ENCODE assay signal across 12 mouse cellular contexts in genomic region chr2:39140586-39141455, GRCm38 (mm10). TPM values are rescaled to one million over a fixed set of nuclear protein-coding genes. Genes with fewer than 3 reads are reported as not detected.
DNase-seq lines count a peak whose midpoint lies in the region; TF ChIP-seq lines count a peak whose summit lies in the region.
"Had no signal": no experiment of that assay in that cellular context is flagged by ENCODE, and none has a peak within 500 bp of the region (broad histone marks: within the 10 kb centered on the region; RNA-seq: fewer than 3 reads in every experiment).

No protein-coding gene starts in this region.

- peaks cover 10% of the 10 kb centered on the region for H3K4me1 ChIP-seq in cerebellum, adult 2 months (ENCODE audit: control insufficient read depth, insufficient read depth, low read length)
- H3K4me1 ChIP-seq in midbrain, embryonic 10.5 days: no peaks in the 10 kb centered on the region
- H3K4me1 ChIP-seq: heart, embryonic 13.5 days; limb, embryonic 12.5 days; neural tube, embryonic 13.5 days had no signal

- peak; percentile 8 to 40 for DNase-seq in lung, adult 18-20 months
- no peak for DNase-seq in lung, postnatal 4 days
- peak; percentile 51 for DNase-seq in adrenal gland, postnatal 10 days
- peak; percentile 39 to 63 for DNase-seq in cerebellum, adult 2 months
- peak; percentile 17 to 23 for DNase-seq in heart, postnatal 10 days
- no peak for DNase-seq in B cell, adult 2 months
- no peak for DNase-seq in embryo, embryonic 11 days
- no peak for DNase-seq in midbrain, embryonic 10.5 days (ENCODE audit: low spot score)
- DNase-seq: kidney, adult 11 months had no signal

- WGBS in cerebellum, adult 2 months: 54% methylated on average over 7 of the region's 7 CpGs
- WGBS in midbrain, embryonic 10.5 days: 91% methylated on average over 7 of the region's 7 CpGs

- TF ChIP-seq CTCF in cerebellum, adult 2 months (IDR thresholded peaks at IDR 0.05; ENCODE audit: borderline replicate concordance, insufficient read depth, low read depth, low read length): no peak

- no peaks in the 10 kb centered on the region for H3K27me3 ChIP-seq in cerebellum, adult 2 months (ENCODE audit: control insufficient read depth, insufficient read depth, low read length)
- no peaks in the 10 kb centered on the region for H3K27me3 ChIP-seq in midbrain, embryonic 10.5 days (ENCODE audit: low read depth, poor library complexity, severe bottlenecking)
- H3K27me3 ChIP-seq: heart, embryonic 13.5 days; limb, embryonic 12.5 days; neural tube, embryonic 13.5 days had no signal

- 0 out of 2 replicates have a peak, but pooled peaks cover 3% of the 10 kb centered on the region for H3K36me3 ChIP-seq in midbrain, embryonic 10.5 days

- no peak for TF ChIP-seq POLR2A in cerebellum, adult 2 months (IDR thresholded peaks at IDR 0.05; ENCODE audit: borderline replicate concordance, insufficient read depth, low read length)

- no peak overlapping the region for H3K4me3 ChIP-seq in cerebellum, adult 2 months (replicated peaks; ENCODE audit: insufficient read depth, low read depth, low read length)
- H3K4me3 ChIP-seq in midbrain, embryonic 10.5 days: no peak overlapping the region
- H3K4me3 ChIP-seq: heart, embryonic 13.5 days; limb, embryonic 12.5 days; neural tube, embryonic 13.5 days had no signal

- no peaks in the 10 kb centered on the region for H3K9me3 ChIP-seq in midbrain, embryonic 10.5 days (replicated peaks)
- H3K9me3 ChIP-seq: heart, embryonic 13.5 days; limb, embryonic 12.5 days; neural tube, embryonic 13.5 days had no signal

- intact Hi-C loops in heart, postnatal 10 days (cut with DNase I): no loop called here

- H3K27ac ChIP-seq in cerebellum, adult 2 months (ENCODE audit: insufficient read depth, low read length): no peak overlapping the region
- H3K27ac ChIP-seq in midbrain, embryonic 10.5 days (replicated peaks): no peak overlapping the region
- H3K27ac ChIP-seq: heart, embryonic 13.5 days; limb, embryonic 12.5 days; neural tube, embryonic 13.5 days had no signal

RNA-seq across cellular contexts. Expression of gene Scai, which starts 49.7 kb away (rescaled TPM):
- total RNA-seq in adrenal gland, postnatal 10 days (2021): 10 to 100 TPM in 1 of 2 experiments, 1 to 10 TPM in 1; 9.5 to 14.4 TPM
- 8.2 and 10.4 TPM in 2 replicates for polyA plus RNA-seq in cerebellum, adult 2 months (2012; rRNA removed)
- 10 to 100 TPM; 11.1 to 11.7 TPM for total RNA-seq in heart, postnatal 10 days (2021)
- polyA plus RNA-seq in midbrain, embryonic 10.5 days (2016; fragmentation: Nextera tagmentation; extraction: Ambion mirVana): 9.3 and 10.5 TPM in 2 replicates

Comparison
In these comparisons a context has a peak if more than half of its experiments do, and no peak if none do; other contexts are left out.
1. DNase-seq: peak in lung, adult 18-20 months (2 of 2), adrenal gland, postnatal 10 days (single experiment), cerebellum, adult 2 months (2 of 2) and heart, postnatal 10 days (2 of 2); none in lung, postnatal 4 days (0 of 2), B cell, adult 2 months (0 of 2), embryo, embryonic 11 days (single experiment) and midbrain, embryonic 10.5 days (single experiment).